Mouse (Mus musculus): ENCODE measurements around the gene Nf1.

The Nf1 gene

DNA sequence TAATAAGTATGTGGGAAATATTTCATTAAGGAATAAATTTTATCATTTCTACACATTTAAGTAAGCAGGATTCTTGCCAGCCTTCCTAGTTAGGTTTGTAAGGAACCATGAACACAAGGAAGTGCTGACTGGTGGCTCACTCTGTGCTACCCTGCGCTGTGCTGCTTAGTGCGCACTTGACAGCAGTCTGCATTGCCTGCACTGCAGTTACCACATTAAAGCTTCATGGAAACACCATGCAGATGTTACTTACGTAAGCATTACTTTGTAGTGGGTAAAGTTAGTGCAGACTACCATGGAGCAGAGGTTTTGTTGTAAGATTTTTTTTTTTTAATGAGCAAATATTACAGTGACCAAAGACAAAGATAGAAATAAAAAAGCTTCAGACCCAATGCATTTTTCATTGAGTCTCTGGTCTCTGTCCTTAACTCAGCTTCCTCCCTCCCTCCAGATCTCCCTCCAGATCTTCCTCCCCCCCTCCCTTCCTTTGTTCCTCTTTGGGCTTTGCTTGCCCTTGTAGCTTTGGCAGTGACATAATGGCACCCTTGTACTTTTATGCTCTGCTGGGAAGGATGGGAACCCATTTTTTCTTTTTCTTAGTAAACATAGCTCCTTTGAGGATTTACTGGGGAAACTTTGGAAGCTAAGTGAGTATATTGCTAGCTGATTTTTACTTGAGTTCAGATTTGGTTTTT is 121.4 kb downstream of the Nf1 start:
- DNase-seq (ENCODE audit: low spot score), result no peak

DNA sequence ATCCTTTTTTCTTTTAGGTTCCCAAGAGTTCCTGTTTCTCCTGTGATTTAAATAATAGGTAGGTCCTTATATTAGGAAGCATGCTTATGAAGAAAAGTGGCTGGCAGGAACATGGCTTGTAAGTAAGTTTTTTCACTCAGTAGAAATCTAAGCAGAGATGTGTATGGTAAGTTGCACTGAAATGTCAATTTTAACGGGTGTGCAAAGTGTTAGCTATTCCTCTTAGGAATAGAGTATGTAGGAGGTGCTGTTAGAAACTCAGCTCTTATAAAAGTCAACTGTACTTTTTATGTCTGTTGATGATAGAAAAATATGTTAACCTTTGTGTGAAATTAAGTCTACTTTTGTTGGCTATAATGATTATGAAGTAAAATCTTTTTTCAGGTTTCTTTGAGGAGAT is 128.6 kb downstream of the Nf1 start:
- DNase-seq (ENCODE audit: low spot score), result no peak

DNA sequence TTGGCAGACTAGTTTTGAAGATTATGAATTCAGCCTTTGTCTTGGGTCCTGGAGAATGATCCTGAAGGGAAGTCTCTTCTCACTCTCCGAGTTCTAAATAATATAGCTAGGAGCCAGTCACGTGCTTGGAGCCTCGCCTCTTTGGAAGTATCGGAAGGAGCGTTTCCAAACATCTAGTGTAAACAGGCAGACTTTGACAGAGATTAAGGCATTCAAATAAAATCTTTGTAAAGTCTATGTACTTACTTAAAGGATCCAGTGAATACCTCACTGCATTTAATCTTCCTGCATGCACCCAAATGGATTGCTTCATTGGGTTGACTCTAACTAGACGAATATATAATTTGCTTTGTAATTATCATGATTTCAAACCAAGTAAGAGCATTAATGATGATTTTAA is 143.9 kb downstream of the Nf1 start:
- DNase-seq (ENCODE audit: low spot score), result no peak

DNA sequence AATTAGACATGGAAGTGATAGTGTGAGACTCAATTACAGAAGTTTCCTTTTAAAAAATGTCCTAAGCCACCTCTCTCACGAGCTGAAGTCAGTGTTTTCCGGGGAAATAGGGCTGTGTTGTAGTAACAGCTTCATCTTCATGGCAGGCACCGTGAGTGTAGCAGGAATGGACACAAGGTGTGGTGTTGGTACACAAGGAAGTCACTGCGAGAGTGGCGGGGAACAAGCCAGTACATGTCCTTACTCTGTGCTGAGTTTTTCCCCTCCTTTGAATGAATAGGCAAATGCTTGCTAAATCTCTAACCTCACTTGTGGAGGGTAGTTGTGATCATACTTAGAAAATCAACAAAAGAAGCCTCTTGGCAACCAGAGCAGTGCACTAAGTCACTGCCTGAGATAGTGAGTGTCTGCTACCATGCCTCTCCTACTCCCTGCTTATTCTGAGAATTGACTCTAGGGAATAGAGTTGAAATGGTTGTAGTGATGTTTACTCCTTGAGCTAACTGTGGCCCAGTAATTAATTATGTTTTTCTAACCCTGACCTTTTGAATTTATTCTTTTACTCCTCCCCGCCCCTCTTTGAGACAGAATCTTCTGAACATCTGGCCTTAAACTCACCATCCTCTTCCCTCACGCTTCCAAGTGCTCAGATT is 144.5 kb downstream of the Nf1 start:
- no peak for DNase-seq (ENCODE audit: low spot score)

DNA sequence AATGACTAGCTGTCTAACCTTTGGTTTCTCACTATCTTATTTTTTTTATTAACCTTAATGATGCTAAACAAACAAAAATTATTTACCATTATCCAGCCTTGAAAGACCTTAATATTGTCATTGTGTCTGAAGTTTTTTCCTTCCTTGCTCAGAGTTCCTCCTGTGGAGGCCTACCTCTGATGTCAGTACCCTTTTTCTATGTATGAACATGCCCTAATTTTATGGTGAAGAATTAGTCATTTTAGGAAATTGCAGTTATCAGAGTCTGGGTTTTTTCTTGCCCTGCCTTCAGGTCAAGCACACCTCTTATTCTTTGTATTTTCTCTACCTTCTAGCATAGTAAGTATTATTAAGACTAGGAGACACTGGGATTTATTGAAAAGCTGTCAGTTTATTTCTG is 145.2 kb downstream of the Nf1 start:
- DNase-seq (ENCODE audit: low spot score), result no peak

DNA sequence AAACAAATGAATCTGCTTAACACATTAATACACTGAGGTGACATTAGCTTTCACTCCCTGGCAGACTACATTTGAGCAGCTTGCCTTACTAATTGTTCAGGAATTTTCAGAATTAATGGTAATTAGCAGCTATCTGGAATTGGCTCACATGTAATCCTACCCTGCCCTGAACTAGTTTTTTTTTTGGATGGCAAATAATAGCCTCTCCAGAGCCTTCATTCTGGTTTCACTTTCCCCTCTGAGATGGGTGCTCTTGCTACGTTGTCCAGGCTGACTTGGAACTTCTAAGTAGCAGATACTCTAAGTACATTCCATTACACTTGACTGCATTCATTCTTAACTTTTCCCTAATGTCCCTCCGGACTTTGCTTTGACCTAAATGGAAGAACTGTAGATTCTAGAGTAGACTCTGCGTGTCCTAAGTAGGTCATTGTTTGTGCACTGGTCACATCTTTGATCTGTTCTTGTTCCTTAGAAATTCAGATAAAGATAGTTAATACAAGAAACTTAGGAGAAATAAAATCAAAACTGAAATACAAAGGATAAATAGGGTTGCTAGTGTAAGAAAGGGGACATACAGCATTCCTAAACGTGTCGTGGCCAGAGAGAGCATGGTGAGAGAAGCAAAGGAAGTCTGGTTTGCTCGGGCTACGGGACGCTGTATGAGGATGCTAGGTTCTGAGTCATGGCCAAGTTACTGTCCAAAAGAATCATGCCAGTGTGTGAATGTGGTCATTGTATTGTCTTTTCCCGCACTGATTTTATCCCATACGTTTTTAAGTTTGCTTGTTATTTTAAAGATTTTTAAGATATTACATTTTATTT is 155.7 kb downstream of the Nf1 start:
- DNase-seq (ENCODE audit: low spot score), result no peak

DNA sequence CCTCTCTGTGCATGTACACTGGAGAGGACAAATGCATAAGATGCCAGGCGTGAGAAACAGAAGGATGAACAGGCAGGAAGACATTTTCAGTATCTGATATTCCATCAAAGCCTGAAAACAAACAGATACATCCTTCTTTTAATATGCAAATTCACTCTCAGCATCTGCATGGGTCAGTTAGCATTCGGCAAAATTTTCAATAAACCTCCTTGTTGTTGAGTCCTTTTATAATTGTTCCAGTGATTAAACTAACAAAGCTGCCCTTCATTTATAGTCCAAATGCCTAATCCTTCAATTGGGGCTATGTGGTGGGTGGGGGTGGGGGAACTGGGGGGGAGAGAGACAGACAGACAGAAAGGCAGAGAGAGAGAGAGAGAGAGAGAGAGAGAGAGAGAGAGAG is 163.4 kb downstream of the Nf1 start:
- DNase-seq (ENCODE audit: low spot score), result no peak

DNA sequence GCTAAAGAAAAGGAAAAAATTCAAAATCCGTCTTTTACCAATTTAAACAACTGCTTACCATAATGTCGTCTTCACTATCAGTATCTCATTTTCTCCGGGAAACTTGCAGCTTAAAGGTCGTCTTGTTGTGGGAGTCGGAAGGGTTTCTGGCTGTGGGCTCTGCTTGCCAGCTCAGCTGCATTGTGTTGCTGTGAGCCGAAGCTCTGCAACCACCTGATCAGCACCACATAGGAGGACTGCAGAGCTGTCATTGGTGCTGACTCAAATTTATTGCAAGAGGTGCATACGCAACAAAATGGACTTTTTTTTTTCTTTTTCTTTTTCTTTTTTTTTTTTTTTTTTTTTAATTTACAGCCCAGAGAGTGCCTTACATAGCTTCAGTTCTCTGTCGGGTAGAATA is 164.4 kb downstream of the Nf1 start, which contains the start of gene Omg:
TSS of gene Omg (minus strand) at position 240 of the 400 bp plus-strand sequence.
- DNase-seq (ENCODE audit: low spot score), result no peak

DNA sequence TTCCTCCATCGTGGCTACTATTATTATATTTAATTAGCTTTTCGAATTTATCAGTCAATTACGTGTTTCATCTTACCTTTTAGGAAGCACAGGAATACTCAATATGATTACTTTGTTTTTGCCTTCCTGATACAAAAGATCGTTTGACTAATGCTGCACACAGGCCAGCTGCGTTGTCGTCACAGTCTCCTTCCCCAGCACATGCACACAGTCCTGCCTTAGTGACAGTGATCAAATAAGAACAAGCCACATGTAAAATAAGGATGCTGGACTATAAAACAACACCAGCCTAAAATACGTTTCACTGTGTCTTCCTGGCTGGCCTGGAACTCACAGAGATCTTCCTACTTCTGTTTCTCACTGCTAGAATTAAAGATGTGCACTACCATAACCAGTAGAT is 165.0 kb downstream of the Nf1 start:
- DNase-seq (ENCODE audit: low spot score), result no peak

DNA sequence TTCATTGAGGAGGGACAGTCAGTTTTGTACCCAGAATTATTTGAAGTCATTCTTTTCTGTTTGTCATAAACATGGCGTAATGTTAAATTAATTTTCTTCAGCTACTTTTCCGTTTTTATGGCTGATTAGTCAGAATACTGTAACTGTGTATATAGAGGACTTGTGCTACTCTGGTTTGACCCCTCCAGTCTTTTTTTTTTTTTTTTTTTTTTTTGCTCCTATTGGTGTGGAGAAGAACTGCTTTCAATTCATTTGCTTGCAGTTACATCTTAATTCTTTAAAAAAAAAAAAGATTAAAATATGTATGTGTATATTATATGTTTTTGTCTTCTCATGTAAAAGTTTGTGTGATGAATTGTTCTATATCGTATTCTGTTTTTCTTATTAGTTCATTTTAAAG is 172.5 kb downstream of the Nf1 start:
- no peak for DNase-seq (ENCODE audit: low spot score)

DNA sequence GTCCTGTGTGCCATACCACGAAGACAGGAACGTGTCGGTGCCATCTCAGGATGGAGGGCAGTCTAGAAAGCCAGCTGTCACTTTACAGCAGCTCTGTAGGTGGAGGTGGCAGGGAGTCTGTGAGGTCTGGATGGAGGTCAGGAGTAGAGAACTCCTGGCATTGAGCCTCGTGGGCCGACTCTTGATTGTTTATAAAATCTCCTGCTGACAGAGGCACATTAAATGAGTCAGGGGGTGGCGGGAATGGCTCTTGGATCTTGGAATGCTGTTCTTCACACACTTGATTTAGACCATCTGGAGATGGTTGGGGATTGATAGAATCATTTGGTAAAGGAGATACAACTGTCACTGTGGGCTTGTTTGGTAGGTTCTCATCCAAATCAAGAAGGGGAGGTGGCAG is 175.8 kb downstream of the Nf1 start:
- DNase-seq (ENCODE audit: low spot score), result no peak

DNA sequence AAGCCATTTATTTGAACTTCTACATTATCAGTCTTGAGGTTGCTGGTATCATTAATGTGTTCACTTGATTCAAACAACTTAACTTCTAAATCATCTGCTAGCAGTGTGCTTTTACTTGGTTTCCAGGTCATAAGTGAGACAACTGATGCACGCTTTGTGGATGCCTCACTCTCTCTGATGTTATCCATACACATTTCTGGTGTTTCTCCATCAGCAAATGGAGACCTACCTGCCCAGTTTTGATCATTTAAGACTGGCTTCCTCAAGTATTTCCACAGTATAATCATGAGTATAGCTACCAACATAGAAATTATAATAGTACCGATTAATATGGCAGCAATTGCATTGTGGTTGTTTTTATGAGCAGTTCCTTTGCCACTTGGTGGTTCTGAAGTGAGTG is 176.3 kb downstream of the Nf1 start:
- DNase-seq (ENCODE audit: low spot score), result no peak

DNA sequence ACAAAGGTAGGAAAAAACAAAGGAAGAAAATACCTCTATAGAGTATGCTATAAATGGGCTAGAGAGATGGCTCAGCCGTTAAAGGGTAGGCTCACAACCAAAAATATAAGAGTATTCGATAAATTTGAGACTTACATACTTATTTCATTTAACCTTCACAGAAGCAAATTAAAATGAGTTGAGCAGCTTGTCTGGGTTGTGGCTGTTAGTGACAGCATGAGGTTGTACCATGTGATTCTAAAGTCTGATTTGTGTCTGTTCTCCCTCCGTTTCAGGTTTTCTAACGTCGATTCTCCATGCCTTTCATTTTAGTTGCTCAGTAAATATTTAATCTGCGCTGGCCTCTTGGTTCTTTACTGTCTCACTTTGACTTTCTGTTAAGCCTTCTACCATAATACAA is 179.8 kb downstream of the Nf1 start:
- DNase-seq (ENCODE audit: low spot score), result no peak

DNA sequence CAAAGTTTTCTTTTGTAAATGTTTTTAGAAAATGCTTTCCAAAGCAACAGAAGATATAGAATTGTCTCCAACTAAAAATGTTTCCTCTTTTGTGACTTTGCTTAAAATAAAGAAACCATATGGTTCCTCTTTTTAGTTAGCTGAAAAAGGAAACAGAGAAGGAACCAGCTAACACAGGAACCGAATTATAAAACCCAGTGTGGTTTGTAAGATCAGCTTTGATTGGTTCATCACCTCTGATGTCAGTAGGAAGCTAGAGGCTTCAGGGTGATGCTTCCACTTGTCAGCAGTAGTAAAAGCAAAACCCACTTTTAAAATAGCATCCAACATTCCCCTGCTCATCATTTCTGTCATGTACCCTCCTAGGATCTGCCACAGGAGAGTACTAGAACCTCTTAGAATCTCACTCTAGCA is 180.4 kb downstream of the Nf1 start:
- DNase-seq (ENCODE audit: low spot score), result no peak

DNA sequence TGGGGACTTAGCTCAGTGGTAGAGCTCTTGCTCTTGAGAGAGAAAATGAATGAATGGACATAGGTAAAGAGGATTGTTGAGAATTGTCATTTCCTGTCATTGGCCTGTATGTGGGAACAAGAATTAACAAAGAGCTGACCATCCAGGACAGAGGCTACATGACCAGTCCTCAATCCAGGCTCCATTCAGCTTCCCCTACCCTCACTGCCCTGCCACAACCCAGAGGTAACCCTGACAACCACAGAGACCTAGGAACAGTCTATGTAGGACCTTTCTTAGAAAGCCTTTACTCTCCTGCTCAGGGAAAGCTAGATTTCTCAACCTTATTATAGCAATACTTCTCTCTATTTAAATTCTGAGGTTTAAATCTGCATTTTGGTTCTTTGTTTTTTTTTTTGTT is 181.3 kb downstream of the Nf1 start:
- DNase-seq (ENCODE audit: low spot score), result no peak

DNA sequence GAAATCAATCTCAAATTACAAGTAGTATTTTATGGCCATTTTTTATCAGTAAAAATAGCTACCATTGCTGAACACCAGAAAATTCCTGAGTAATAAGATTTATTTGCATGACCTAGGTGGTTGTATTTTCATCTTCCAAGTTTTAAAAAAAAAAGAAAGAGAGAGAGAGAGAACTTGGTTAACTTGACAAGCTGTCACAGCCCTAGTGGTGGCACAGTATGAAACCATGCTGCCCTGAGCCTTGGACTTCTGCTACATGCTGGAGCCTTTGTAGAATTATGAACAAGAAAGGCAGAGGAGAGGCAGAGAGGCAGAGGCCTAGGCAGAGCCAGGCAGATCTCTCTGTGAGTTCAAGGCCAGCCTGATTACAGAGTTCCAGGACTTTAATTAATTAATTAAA is 182.4 kb downstream of the Nf1 start:
- DNase-seq (ENCODE audit: low spot score), result no peak

DNA sequence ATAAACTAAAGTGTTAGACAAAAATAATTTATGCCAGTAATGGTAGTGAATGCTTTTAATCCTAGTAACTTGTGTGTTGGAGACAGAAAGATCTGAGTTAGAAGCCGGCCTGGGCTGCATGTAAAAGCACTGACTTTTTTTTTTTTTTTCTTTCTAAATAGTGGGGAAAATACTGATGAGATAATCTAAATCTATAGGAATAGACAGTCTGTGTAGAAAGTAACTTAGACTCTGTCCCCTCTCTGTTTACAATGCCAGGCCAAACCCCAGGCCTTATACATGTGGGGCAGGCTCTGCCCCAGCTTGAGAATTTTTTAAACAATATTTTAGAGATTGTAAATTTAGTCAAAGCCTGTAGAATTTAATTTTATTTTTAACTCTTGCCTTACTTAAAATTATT is 183.5 kb downstream of the Nf1 start:
- no peak for DNase-seq (ENCODE audit: low spot score)

DNA sequence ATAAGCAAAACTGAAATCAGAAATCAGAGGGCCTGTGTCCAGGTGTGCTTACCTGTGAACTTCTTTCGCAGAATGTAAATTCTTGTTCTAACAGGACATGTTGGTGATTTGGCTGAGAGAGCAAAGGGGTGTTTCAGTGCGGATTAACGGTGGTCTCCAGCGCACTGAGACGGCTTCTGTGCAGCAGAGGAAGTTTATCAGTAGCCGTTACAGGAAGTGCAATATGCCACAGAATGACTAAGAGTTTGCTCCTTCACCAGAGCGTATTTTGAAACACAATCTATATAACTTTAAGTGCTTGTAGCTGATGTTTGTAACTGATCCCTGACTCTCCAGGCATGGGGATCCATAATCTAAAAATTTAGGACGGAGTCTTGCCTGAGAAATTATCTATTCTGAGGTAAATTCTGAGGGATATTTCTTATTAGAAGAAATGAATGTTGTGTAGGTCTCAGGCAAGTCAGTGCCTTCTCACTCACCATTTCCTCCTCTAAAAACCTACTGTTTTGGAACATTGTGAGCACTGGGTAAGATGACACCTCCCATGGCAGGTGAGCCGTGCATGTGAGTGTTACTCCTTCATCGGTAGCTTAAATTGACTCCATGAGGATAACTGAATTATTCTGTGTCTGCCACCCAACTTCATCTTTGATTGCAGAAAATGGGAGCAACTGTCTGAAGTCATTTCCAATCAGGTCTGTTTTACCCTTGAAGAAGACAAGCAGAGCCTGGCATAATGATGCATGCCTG is 184.2 kb downstream of the Nf1 start, which contains the start of gene Evi2b:
TSS of gene Evi2b (minus strand) at position 203 of the 750 bp plus-strand sequence.
- no peak for DNase-seq (ENCODE audit: low spot score)

DNA sequence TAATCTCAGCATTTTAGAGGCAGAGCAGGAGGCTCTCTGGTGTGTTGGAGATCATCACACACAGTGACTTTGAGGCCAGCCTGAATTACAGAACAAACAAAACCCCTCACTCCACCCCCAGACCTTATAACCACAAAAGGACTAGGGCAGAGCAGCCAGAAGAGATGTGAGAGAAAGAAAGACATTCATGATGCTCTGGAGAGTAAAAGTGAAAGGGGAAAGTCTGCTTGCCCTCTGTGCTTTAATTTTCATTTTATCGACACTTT is 184.8 kb downstream of the Nf1 start:
- no peak for DNase-seq (ENCODE audit: low spot score)

DNA sequence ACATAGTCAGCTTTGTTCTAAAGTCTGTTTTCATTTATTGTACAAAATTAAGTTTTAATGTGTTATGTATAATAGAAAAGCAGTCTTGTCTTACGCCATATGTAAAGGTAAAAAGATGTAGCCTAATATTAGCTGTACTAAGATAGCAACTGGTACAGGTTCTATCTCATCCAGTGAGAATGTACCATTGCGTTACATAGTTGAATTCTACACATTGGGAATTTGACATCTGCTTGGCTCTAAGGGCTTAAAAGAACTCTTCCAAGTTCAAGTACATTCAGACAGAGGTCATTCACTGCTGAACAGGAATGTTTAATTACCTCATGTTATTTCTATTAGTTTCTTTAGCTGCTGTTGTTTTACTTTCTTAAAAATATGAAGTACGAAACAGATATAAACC is 187.1 kb downstream of the Nf1 start:
- no peak for DNase-seq (ENCODE audit: low spot score)

DNA sequence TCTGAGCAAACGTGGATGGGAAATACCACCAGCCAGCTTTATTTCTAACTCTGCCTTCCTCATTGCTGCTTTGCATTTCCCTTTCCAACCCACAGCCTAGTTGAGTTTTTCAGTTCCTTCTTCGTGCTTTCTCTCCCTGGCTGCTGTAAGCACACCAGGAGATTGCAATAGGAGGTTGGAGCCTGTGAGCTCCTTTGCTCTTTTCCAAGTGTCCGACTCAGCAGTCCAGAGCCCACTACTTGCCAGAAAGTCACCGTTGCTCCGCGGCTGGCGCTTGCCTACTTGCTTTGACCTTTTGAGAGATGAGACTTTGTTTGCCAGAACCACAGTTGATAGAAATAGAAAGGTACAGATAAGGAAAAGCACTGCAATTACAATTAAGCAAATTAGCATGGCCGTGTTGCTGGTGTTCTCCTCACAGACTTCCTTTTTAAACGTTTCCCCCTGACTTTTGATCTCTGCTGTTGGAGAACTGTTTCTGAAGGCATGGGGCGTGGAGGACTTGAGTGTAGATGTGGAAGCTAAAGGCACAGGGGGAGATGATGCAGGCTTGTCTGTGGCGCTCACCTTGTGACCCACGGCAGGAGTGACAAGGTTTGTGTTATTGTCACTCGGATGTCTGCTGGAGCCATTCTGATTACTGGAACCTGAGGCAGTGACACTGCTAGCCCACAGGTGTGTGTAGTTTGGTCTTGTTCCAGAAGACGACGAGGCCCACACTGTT is 187.7 kb downstream of the Nf1 start:
- no peak for DNase-seq (ENCODE audit: low spot score)
